Mouse (Mus musculus) G1E (cell line): ENCODE measurements around the gene Galnt18. TPM values are rescaled to one million over a fixed set of nuclear protein-coding genes. Genes with fewer than 3 reads are reported as not detected.

ENCODE experiments used
- ATAC-seq: 2 replicates; pipeline ENCODE4 v1.8.0; 2016; ENCODE audit warnings: mild to moderate bottlenecking; ENCODE audit not compliant: insufficient number of reproducible peaks, poor library complexity, low FRiP score, severe bottlenecking; ENCODE audit errors: extremely low read depth
- DNase-seq: peaks from one replicate; pipeline ENCODE4 v3.0.0; 2012; ENCODE audit warnings: low spot score
- H3K27me3 ChIP-seq: 2 replicates; pipeline ENCODE4 v1.6.1; 2012; ENCODE audit warnings: mild to moderate bottlenecking, low read length, inconsistent platforms; ENCODE audit not compliant: insufficient read depth
- H3K36me3 ChIP-seq: replicated peaks from 2 replicates; pipeline ENCODE3; 2012; ENCODE audit warnings: mild to moderate bottlenecking, inconsistent platforms
- H3K4me1 ChIP-seq: 2 replicates; pipeline ENCODE4 v1.6.1; 2012; ENCODE audit warnings: low read depth, low read length, inconsistent platforms, mixed read lengths; ENCODE audit not compliant: insufficient read depth
- H3K4me3 ChIP-seq: 2 replicates; pipeline ENCODE4 v1.5.1; 2012; ENCODE audit warnings: low read depth, mild to moderate bottlenecking, inconsistent platforms, low read length, moderate library complexity, mixed read lengths
- H3K9me3 ChIP-seq: replicated peaks from 2 replicates; pipeline ENCODE4 v1.6.1; 2012; ENCODE audit warnings: inconsistent platforms
- CTCF ChIP-seq: IDR thresholded peaks from 2 replicates; pipeline ENCODE4 v1.5.1; 2012; ENCODE audit warnings: low read depth, low read length, inconsistent platforms, mixed read lengths
- GATA1 ChIP-seq: IDR thresholded peaks from 2 replicates; pipeline ENCODE4 v1.6.1; 2012; ENCODE audit warnings: borderline replicate concordance, low read length, inconsistent platforms, mixed read lengths
- GATA2 ChIP-seq: IDR thresholded peaks from 2 replicates; pipeline ENCODE4 v1.6.1; 2012; ENCODE audit warnings: low read depth, low read length, inconsistent platforms, borderline replicate concordance
- POLR2AphosphoS5 ChIP-seq: IDR thresholded peaks from 2 replicates; pipeline ENCODE4 v1.6.1; 2012; ENCODE audit warnings: low read depth, low read length, inconsistent platforms; ENCODE audit not compliant: insufficient replicate concordance
- TAL1 ChIP-seq: conservative IDR thresholded peaks from 2 replicates; pipeline ENCODE4 v1.6.1; 2012; ENCODE audit warnings: low read depth, low read length, inconsistent platforms, mixed read lengths
- polyA plus RNA-seq: library from polyadenylated mRNA; stranded (reverse); fragments of >175 nt; gene quantifications from 2 replicates; pipeline ENCODE4 v1.2.3, GENCODE M21; 2012
- total RNA-seq, 2 experiments: library from RNA; stranded (forward) in 1 of 2; stranded (reverse) in 1 of 2; fragments of 200-1000 nt in 1 of 2; fragments of >200 nt in 1 of 2; fragmentation: Nextera tagmentation in 1 of 2; gene quantifications; 2 replicates each; pipeline ENCODE4 v1.2.3; 2014 to 2017

Galnt18 gene
- total and polyA plus RNA-seq, 3 experiments = not detected

- ATAC-seq (no peak), DNase-seq (no peak)
- TF ChIP-seq TAL1 = no peak
- no peak for TF ChIP-seq CTCF
- no peak for TF ChIP-seq GATA2
- no peak for TF ChIP-seq POLR2AphosphoS5
- no peak for TF ChIP-seq GATA1
- Histone ChIP-seq H3K36me3 (no peaks in the 10 kb centered on the region), H3K4me1 (no peaks in the 10 kb centered on the region), H3K4me3 (no peak overlapping the region), H3K27me3 (no peaks in the 10 kb centered on the region), H3K9me3 (peaks cover 28% of the 10 kb centered on the region)
Measured at GRCm38 (mm10) chr7:111563316-111564110, 216.3 kb downstream of the Galnt18 start.

- H3K27me3 ChIP-seq = no peaks in the 10 kb centered on the region
- ATAC-seq (no peak), DNase-seq (no peak)
- peaks cover 41% of the 10 kb centered on the region for H3K9me3 ChIP-seq
- no peaks in the 10 kb centered on the region for H3K36me3 ChIP-seq
- H3K4me3 ChIP-seq = no peak overlapping the region
- TF ChIP-seq POLR2AphosphoS5 (no peak), TAL1 (no peak), GATA2 (no peak), CTCF (no peak), GATA1 (no peak)
- no peaks in the 10 kb centered on the region for H3K4me1 ChIP-seq
Measured at GRCm38 (mm10) chr7:111560097-111560496, 219.7 kb downstream of the Galnt18 start.

- TF ChIP-seq GATA2 = no peak
- no peak for TF ChIP-seq POLR2AphosphoS5
- no peak for TF ChIP-seq CTCF
- no peak for TF ChIP-seq GATA1
- no peak for TF ChIP-seq TAL1
- H3K4me1 ChIP-seq = no peaks in the 10 kb centered on the region
- no peak overlapping the region for H3K4me3 ChIP-seq
- H3K36me3 ChIP-seq = no peaks in the 10 kb centered on the region
- ATAC-seq (no peak), DNase-seq (no peak)
- no peaks in the 10 kb centered on the region for H3K27me3 ChIP-seq
- H3K9me3 ChIP-seq = peaks cover 46% of the 10 kb centered on the region
Measured at GRCm38 (mm10) chr7:111559011-111559410, 220.8 kb downstream of the Galnt18 start.

- TF ChIP-seq GATA2 (no peak), TAL1 (no peak), GATA1 (no peak), CTCF (no peak), POLR2AphosphoS5 (no peak)
Measured at GRCm38 (mm10) chr7:111550987-111551386, 228.8 kb downstream of the Galnt18 start.

GRCm38 (mm10) chr7:111547069-111547468 is 232.7 kb downstream of the Galnt18 start:
- H3K27me3 ChIP-seq = no peaks in the 10 kb centered on the region
- H3K36me3 ChIP-seq = no peaks in the 10 kb centered on the region
- no peak overlapping the region for H3K4me3 ChIP-seq
- H3K9me3 ChIP-seq = peaks cover 3% of the 10 kb centered on the region
- ATAC-seq (no peak), DNase-seq (no peak)
- H3K4me1 ChIP-seq = no peaks in the 10 kb centered on the region
- TF ChIP-seq POLR2AphosphoS5 (no peak), TAL1 (no peak), CTCF (no peak), GATA2 (no peak), GATA1 (no peak)

More at GRCm38 (mm10) chr7:111550987-111551386, 228.8 kb downstream of the Galnt18 start:
- H3K4me3 ChIP-seq = no peak overlapping the region
- no peaks in the 10 kb centered on the region for H3K27me3 ChIP-seq
- H3K9me3 ChIP-seq = peaks cover 14% of the 10 kb centered on the region
- no peaks in the 10 kb centered on the region for H3K4me1 ChIP-seq
- H3K36me3 ChIP-seq = no peaks in the 10 kb centered on the region
- ATAC-seq (no peak), DNase-seq (no peak)

- TF ChIP-seq CTCF (no peak), POLR2AphosphoS5 (no peak), TAL1 (no peak), GATA2 (no peak), GATA1 (no peak)
- H3K9me3 ChIP-seq = peaks cover 3% of the 10 kb centered on the region
- H3K27me3 ChIP-seq = no peaks in the 10 kb centered on the region
- ATAC-seq (no peak), DNase-seq (no peak)
- H3K4me1 ChIP-seq = no peaks in the 10 kb centered on the region
- no peak overlapping the region for H3K4me3 ChIP-seq
- no peaks in the 10 kb centered on the region for H3K36me3 ChIP-seq
Measured at GRCm38 (mm10) chr7:111545614-111546013, 234.2 kb downstream of the Galnt18 start.
